Mouse (Mus musculus): ENCODE data around the gene Cenpp.
"Not testable (repeated sequence)": the region's sequence is repeated elsewhere in the genome, so short reads cannot be mapped to it uniquely, and the experiment has no call there.

Gene Cenpp

GRCm38 (mm10) chr13:49603603-49604002, 49.0 kb downstream of the Cenpp start:
- DNase-seq (ENCODE audit: low spot score): no peak

DNA sequence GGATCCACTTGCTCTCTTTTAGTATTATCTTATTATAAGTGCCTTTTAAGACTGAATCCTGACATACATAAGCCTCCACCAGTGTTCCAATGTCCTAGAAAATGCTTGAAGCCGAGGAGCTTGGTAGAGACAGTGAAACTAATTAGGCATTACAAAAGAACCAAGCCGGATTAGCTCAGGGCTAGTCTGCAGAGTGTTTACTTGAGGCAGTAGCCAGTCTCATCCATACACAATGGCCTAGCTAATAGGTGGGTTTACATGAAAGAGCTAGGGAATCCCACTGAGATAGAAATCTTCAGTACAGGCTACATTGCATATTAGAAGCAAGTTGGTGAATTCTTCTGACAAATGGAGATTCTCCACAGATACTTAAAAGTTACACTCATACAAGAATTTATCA, 50.0 kb downstream of the Cenpp start:
- not testable (repeated sequence) for DNase-seq (ENCODE audit: low spot score)

GRCm38 (mm10) chr13:49586062-49586461, 66.5 kb downstream of the Cenpp start:
- no peak for DNase-seq (ENCODE audit: low spot score)

DNA sequence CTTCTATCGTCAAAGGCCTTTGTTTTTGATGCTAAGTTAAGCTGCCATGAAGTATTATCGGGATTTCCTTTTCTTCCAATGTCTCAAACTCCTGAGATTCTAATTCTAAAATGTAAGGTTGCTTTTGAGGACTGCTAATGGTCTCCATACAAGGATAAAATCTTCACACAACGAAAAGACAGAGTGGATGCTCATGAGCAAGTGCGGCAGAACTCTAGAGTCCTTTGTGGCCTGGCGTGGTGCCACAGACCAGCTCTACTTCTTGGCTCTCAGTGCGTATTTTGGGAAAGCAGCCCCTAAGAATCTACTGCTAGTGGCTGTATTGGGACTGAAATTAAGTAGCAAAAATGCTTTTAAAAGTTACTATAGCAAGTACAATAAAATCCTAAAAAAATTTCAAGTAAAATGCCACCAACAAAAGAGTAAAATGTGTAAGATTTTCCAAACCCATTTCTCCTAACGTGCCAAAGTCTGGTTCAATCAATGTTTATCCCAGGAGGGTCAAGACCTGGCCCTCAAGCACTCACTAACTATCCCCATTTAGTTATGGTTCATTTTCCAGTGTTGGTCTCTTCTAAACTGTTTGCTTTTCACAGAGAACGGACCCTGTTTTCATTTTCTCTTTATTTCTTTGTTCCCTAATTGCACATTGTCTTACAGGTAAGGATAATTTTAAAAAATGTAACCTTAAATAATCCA, 68.1 kb downstream of the Cenpp start:
- no peak for DNase-seq (ENCODE audit: low spot score)

DNA sequence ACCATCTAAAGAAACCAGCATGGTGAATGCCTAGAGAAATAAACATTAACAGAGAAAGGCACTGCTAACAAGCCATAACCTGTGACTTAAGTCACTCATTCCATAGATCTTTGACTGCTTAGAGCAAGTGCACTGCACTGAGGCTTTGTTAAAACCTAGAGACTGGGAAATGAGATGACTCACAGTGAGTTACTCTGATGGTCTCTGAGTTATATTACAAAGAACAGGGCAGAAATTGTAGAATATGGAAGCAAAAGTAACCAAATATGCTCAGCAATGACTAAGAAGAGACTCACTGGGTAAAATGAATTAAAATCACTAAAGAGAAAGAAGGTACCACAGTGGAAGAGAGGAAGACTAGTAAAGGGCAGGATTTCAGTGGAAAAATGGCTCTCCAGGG, 68.7 kb downstream of the Cenpp start:
- no peak for DNase-seq (ENCODE audit: low spot score)

- DNase-seq (ENCODE audit: low spot score): no peak
Observed at GRCm38 (mm10) chr13:49581541-49582530, 70.7 kb downstream of the Cenpp start, which contains the start of gene Omd. Omd (plus strand) TSS chr13:49582462.

DNA sequence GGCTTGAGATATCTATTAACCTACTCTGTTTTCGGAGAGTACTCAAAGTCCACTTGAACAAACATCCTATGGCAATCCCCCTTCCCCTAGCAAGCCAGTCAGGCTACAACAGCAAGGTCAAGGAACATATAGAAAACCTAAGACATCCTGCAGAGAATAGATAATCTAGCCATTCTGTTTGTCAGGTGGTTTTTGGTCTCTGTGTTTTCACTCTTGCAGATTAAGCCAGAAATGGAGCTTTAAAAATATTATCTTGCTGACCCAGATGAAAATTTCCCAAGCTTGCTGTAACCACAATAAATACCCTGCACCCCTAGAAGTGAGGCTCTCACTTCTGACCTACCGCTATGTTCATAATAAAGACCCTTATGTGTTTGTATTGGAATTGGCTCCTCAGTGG, 81.2 kb downstream of the Cenpp start:
- DNase-seq (ENCODE audit: low spot score): no peak

DNA sequence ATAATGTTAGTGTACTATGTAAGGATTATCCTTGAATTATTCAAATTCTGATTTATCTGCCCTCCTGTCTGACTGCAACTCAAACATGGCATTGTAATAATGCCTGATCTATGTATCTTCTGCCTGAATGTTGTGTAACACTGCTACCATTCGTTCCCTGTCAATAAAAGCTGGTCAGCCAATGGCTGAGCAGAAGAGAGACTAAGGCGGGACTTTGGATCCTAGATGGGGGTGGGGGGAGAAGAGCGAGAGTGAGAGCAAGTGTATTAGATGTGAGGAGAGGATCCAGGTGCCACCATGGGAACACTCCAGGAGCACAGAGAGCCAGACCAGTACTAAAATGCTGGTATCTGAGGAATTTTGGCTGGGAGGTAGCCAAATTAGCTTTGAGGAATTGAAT, 82.2 kb downstream of the Cenpp start:
- DNase-seq (ENCODE audit: low spot score): no peak

- DNase-seq (ENCODE audit: low spot score): no peak
Observed at GRCm38 (mm10) chr13:49564347-49564746, 88.2 kb downstream of the Cenpp start.

DNA sequence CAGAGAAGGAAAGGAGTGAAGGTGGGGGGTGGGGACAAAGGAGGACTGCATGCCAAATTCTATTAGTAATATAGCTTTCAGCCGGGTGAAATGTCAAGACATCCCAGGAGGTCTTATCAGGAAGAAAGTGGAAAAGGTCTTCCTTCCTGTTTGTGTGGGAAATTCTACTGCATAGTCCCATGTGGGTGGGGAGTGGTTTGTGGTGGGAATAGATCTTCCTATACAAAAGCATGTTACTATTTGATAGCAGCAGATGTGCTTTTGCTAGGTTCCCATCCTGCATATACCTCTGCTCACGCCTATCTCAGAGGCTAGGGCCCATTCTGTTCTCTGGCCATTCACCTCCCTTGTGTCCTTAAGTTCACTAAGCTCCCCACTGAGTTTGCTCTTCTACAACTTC, 91.7 kb downstream of the Cenpp start:
- no peak for DNase-seq (ENCODE audit: low spot score)

DNA sequence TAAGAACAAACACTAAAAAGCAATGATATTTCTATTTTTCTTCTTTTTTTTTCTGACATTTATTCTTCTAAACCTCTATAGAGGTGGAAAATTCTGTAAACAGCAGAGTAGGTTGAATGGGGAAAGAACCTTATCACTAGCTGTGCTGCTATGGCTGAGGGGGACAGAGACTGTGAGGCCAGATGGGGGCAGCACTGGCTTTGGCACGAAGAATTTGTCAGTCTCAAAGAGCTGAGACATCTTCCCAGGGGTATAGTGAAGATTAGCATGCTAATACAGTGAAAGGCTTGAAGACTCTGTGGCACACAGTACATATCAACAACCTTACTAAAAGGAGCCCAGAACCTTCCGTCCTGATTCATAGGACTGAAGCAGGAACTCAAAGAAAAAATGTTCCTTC, 93.4 kb downstream of the Cenpp start:
- DNase-seq (ENCODE audit: low spot score): no peak

DNA sequence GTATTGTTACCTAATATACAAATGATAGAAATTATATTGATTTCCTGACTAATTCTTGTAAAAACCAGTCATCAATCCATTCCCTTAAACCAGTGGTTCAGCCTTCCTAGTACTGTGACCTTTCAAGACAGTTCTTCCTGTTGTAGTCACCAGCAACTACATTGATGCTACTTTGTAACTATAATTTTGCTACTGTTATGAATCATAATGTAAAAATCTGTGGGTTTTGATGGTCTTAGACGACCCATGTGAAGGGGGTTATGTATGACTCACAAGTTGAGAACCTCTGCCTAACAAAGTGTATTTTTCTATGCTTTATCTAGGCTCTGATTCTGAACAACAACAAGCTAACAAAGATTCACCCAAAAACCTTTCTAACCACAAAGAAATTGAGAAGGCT, 95.7 kb downstream of the Cenpp start:
- DNase-seq (ENCODE audit: low spot score): no peak

- no peak for DNase-seq (ENCODE audit: low spot score)
Observed at GRCm38 (mm10) chr13:49556203-49556602, 96.4 kb downstream of the Cenpp start.

GRCm38 (mm10) chr13:49554519-49554918, 98.1 kb downstream of the Cenpp start:
- no peak for DNase-seq (ENCODE audit: low spot score)

- no peak for DNase-seq (ENCODE audit: low spot score)
Observed at GRCm38 (mm10) chr13:49549616-49550015, 103.0 kb downstream of the Cenpp start.

DNA sequence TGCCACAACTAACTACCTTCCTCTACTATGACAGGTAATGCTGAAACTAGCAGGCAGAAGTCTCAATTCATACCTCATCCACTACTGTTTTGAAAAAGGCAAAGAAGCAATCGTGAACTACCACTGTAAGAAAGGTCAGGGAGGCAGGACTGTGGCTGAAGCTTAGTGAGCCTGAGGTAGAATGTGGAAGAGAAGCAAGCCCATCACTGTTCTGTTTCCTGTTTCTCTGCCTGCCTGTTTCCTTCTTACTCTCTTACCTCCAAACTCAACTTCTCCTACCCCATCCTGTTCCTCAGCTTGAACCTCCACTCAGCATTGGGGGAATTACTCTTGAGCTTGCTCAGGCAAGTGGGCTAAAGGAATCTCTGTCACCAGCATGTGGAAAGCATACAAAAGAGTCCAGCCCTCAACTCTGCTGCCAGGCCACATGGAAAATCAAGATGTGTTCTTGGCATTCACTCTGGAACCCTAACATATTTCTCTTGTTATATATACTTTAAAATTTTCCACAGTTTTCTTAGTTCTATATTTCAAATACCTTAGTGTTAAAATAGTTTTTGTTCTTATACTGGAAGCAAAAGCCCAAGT, 104.9 kb downstream of the Cenpp start:
- no peak for DNase-seq (ENCODE audit: low spot score)

GRCm38 (mm10) chr13:49546517-49546916, 106.1 kb downstream of the Cenpp start:
- no peak for DNase-seq (ENCODE audit: low spot score)

DNA sequence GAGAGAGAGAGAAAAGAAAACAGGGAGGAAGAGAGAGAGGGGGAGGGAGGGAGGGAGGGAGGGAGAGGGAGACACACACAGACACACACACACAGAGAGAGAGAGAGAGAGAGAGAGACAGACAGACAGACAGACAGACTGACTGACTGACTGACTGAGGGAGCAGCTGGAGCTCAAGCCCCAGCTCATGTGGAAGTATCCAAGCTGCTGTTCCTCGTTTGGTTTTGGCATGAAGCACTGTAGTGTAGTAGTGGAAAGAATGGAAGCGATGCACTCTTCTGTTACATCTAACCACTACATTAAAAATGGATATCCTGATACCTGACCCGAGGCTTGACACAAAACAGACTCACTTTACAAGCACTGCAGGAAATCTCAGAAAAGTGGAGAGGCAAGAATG, 106.9 kb downstream of the Cenpp start:
- no peak for DNase-seq (ENCODE audit: low spot score)

DNA sequence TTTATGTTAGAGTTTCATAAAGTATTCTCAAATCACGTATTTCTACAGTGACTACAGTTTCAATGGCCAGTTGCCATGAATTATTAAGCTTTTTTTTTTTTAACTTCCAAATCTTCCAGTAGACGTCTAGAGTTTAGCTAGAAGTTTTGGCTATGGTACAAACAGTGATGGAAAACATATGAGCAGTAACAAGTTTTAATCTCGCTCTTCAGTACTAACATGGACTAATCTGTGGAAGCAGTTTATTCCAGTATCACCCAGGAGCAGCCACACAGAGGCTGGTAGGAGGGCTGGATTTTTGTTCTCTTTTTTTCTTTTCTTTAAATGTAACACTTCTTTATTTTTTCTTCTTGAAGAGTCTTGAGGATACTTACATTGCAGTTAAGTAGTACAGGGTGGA, 108.3 kb downstream of the Cenpp start, which contains the start of gene Aspn:
Gene Aspn (plus strand): TSS at position 165 of the 400 bp plus-strand sequence.
- no peak for DNase-seq (ENCODE audit: low spot score)

DNA sequence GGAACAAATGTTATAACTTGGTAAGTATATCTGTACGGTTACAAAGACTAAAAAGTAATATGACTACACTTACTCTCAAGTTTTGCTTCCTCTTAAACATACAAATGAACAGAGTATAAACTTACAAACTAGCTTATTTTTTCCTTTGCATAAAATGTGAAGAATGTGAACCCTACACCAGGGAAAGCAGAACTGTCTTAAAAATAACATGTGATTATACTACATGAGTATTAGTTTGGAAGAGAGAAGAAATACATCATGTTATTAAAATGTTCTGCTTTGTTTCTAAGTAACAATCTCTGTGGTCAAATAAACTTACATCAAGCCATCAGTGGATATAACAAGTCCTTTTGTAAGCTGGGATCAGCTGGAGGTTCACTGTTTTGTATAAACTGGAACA, 113.9 kb downstream of the Cenpp start:
- no peak for DNase-seq (ENCODE audit: low spot score)

DNA sequence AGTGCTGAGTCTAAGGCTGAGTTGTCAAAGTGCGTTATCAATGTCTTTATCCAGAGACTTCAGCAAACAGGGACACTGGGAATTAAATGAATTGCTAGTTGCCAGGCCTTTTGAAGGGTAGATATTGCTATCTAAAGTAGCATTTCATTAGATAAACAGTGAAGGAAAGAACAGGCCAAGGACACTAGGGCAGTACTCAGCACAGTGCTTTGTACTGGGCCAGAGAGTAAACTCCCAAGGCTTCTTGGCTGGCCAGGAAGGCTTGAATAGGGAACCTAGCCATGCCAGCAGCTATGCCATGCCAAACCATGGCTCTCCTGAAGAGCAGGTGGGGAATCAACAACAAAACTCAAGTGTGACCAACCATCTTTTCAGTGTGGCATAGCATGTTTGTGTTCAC, 115.6 kb downstream of the Cenpp start:
- no peak for DNase-seq (ENCODE audit: low spot score)

DNA sequence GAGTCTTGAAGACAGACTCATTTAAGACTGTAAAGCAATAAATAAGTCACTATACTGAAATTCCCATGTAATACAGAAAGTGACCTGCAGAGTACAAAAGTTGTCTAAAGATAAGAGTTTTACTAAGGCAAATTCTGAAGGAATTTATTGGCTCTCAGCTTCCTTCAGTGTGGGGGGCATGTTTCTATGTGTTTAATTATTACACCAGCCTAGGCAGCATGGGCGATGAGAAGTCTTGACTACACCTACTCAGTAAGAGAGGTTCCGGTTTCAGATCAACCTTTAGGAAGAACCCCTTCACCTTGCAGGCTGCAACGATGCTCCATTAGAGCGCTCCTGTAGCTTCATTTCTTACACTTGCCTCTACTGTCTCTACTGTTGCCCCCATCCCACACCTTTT, 121.9 kb downstream of the Cenpp start:
- DNase-seq (ENCODE audit: low spot score): no peak

DNA sequence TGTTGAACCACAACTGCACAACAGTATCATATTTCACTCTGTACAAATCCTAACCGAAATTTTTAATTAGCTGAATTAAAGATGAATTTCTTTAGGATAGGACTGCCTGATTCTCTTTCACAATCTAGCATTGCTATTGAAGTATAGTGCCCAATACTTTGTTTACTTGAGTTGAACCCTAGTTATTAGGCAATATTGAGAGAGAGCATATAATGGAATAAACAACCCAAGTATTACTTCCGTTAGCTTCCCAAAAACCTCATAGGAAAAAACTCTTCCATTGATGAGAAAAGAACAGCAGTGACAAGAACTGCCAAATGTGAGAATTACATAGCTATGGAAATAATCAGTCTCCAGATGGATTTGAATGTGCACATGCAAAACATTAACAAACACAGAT, 126.3 kb downstream of the Cenpp start:
- DNase-seq (ENCODE audit: low spot score): no peak
